Mouse (Mus musculus) ovary, postnatal 36 days (tissue): ENCODE data around the gene Adgrf4.

ENCODE experiments used
- DNase-seq: peaks from one replicate; pipeline ENCODE4 v3.0.0; 2022; ENCODE audit warnings: low spot score, mixed read lengths

The Adgrf4 gene

GRCm38 (mm10) chr17:42692136-42692535 lies at the start of gene Adgrf4:
Adgrf4 (minus strand) TSS chr17:42692284.
- no peak for DNase-seq

GRCm38 (mm10) chr17:42741801-42742217 lies 49.7 kb upstream of the Adgrf4 start, which contains the start of gene Adgrf2:
Adgrf2 (minus strand) TSS chr17:42742179.
- no peak for DNase-seq

GRCm38 (mm10) chr17:42738794-42739193 lies 46.7 kb upstream of the Adgrf4 start:
- DNase-seq, result no peak

- no peak for DNase-seq
Measured at GRCm38 (mm10) chr17:42717161-42717560, 25.1 kb upstream of the Adgrf4 start.

- no peak for DNase-seq
Measured at GRCm38 (mm10) chr17:42714991-42715390, 22.9 kb upstream of the Adgrf4 start.

GRCm38 (mm10) chr17:42710717-42711116 lies 18.6 kb upstream of the Adgrf4 start:
- DNase-seq, result no peak

GRCm38 (mm10) chr17:42705611-42706010 lies 13.5 kb upstream of the Adgrf4 start:
- no peak for DNase-seq

GRCm38 (mm10) chr17:42702198-42702597 lies 10.1 kb upstream of the Adgrf4 start:
- DNase-seq, result no peak

- DNase-seq, result no peak
Measured at GRCm38 (mm10) chr17:42694730-42695129, 2.6 kb upstream of the Adgrf4 start.

GRCm38 (mm10) chr17:42690531-42690930 lies 1.6 kb downstream of the Adgrf4 start:
- no peak for DNase-seq

GRCm38 (mm10) chr17:42658634-42659422 lies 33.3 kb downstream of the Adgrf4 start:
- DNase-seq, result peak; percentile 36

- no peak for DNase-seq
Measured at GRCm38 (mm10) chr17:42643416-42643815, 48.7 kb downstream of the Adgrf4 start.

- no peak for DNase-seq
Measured at GRCm38 (mm10) chr17:42630206-42630605, 61.9 kb downstream of the Adgrf4 start.

- no peak for DNase-seq
Measured at GRCm38 (mm10) chr17:42613043-42613737, 78.9 kb downstream of the Adgrf4 start.

- DNase-seq, result no peak
Measured at GRCm38 (mm10) chr17:42611295-42611694, 80.8 kb downstream of the Adgrf4 start, which contains the start of gene Opn5. Opn5 (minus strand) TSS chr17:42611395.

GRCm38 (mm10) chr17:42608270-42608669 lies 83.8 kb downstream of the Adgrf4 start:
- DNase-seq, result no peak
